In the genomic region with DNA sequence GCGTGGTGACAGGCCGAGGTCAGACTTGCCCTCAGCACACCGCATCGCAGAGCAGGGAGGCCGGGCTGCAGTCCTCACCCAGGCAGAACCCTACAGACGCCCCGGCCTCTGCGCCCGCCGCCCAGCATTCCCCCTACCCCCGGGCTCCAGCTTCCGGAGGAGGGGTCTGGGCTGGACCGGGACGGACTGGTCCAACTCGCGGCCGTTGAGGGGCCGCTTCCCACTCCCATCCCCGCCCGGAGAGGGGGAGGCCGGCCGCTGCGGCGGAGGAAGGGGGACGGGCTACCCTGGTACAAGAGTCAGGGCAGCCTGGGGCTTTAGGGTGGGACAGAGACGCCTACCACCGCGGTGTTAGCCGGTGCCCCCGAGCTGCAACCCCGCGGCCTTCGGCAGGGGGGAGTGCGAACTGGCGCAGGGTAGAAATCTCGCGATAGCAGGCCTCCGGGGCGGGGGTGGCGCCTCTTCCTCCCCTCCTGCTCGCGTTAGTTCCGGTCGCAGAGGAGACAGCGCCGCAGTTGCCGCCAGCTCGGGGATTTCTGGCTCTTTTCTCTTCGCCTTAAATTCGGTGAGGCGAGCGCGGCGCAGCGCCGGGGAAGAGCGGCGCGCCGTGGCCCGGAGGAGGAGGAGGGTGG, we compare ENCODE assay signal across 8 mouse cellular contexts. TPM values are rescaled to one million over a fixed set of nuclear protein-coding genes. Genes with fewer than 3 reads are reported as not detected.
A peak's percentile ranks its signal among the peaks of the same experiment; 100 is the strongest.
DNase-seq lines count a peak whose midpoint lies in the region; ATAC-seq and TF ChIP-seq lines count a peak whose summit lies in the region.

A gene (plus strand): TSS at position 247 of the 632 bp plus-strand sequence.

- no peak for TF ChIP-seq RAD21 in MEL (IDR thresholded peaks at IDR 0.05; ENCODE audit: low read depth, low read length)

- H3K27me3 ChIP-seq in MEL (ENCODE audit: control insufficient read depth in 1 of 2, insufficient read depth in 2 of 2, low read length in 2 of 2), result no peaks in the 10 kb centered on the region
- no peaks in the 10 kb centered on the region for H3K27me3 ChIP-seq in cerebellum, adult 2 months (ENCODE audit: control insufficient read depth, insufficient read depth, low read length)
- H3K27me3 ChIP-seq in forebrain, postnatal 0 days (ENCODE audit: insufficient read depth, low read length), result no peaks in the 10 kb centered on the region
- H3K27me3 ChIP-seq in lung, embryonic 15.5 days, result no peaks in the 10 kb centered on the region

- peak; percentile 64 to 80 for TF ChIP-seq POLR2A in MEL (IDR thresholded peaks at IDR 0.05; ENCODE audit: control insufficient read depth in 1 of 2, insufficient read depth in 1 of 2, low read depth in 1 of 2, low read length in 2 of 2, poor library complexity in 1 of 2)
- peak; percentile 66 for TF ChIP-seq POLR2A in cerebellum, adult 2 months (IDR thresholded peaks at IDR 0.05; ENCODE audit: borderline replicate concordance, insufficient read depth, low read length)

- H3K9me3 ChIP-seq in MEL (replicated peaks; ENCODE audit: insufficient read depth, low read length), result no peaks in the 10 kb centered on the region
- no peaks in the 10 kb centered on the region for H3K9me3 ChIP-seq in forebrain, postnatal 0 days (ENCODE audit: low read length)
- no peaks in the 10 kb centered on the region for H3K9me3 ChIP-seq in lung, embryonic 15.5 days

- no peak for TF ChIP-seq CTCF in MEL (IDR thresholded peaks at IDR 0.05 in 2 of 3, conservative IDR thresholded peaks at IDR 0.05 in 1 of 3; ENCODE audit: control insufficient read depth in 1 of 3, insufficient read depth in 1 of 3, low read depth in 2 of 3, low read length in 3 of 3, poor library complexity in 1 of 3, severe bottlenecking in 1 of 3)
- no peak for TF ChIP-seq CTCF in cerebellum, adult 2 months (IDR thresholded peaks at IDR 0.05; ENCODE audit: borderline replicate concordance, insufficient read depth, low read depth, low read length)
- TF ChIP-seq CTCF in forebrain, postnatal 0 days (IDR thresholded peaks at IDR 0.05; ENCODE audit: low read depth), result 0 out of 2 replicates have a peak, but pooled peaks have one; percentile 11

- WGBS in cerebellum, adult 2 months, result under 1% methylated on average over 60 of the region's 61 CpGs
- WGBS in forebrain, postnatal 0 days, result 3% methylated on average over 48 of the region's 61 CpGs
- under 1% methylated on average over 58 of the region's 61 CpGs for WGBS in lung, embryonic 15.5 days

- H3K4me3 ChIP-seq in MEL (ENCODE audit: control insufficient read depth in 1 of 2, insufficient read depth in 1 of 2, low read depth in 2 of 2, low read length in 2 of 2), result peak within 1 kb of the TSS; percentile 84 to 85
- H3K4me3 ChIP-seq in cerebellum, adult 2 months (replicated peaks; ENCODE audit: insufficient read depth, low read depth, low read length), result peak within 1 kb of the TSS; percentile 94
- H3K4me3 ChIP-seq in forebrain, postnatal 0 days (ENCODE audit: low read depth, low read length), result peak within 1 kb of the TSS; percentile 98
- H3K4me3 ChIP-seq in lung, embryonic 15.5 days, result peak within 1 kb of the TSS; percentile 98

- H3K4me2 ChIP-seq in forebrain, postnatal 0 days (ENCODE audit: low read depth), result peak within 1 kb of the TSS; percentile 73
- peak within 1 kb of the TSS; percentile 74 for H3K4me2 ChIP-seq in lung, embryonic 15.5 days

- H3K36me3 ChIP-seq in MEL (ENCODE audit: control insufficient read depth in 1 of 2, insufficient read depth in 2 of 2, low read length in 2 of 2), result peaks cover 23 to 31% of the 10 kb centered on the region in 2 experiments
- H3K36me3 ChIP-seq in forebrain, postnatal 0 days (ENCODE audit: insufficient read depth), result peaks cover 14% of the 10 kb centered on the region
- H3K36me3 ChIP-seq in lung, embryonic 15.5 days, result peaks cover 32% of the 10 kb centered on the region

- peak within 1 kb of the TSS; percentile 100 for H3K9ac ChIP-seq in MEL (ENCODE audit: control insufficient read depth, low read depth, low read length, poor library complexity, severe bottlenecking)
- H3K9ac ChIP-seq in forebrain, postnatal 0 days, result peak within 1 kb of the TSS; percentile 96
- H3K9ac ChIP-seq in lung, embryonic 15.5 days, result peak within 1 kb of the TSS; percentile 99

- peaks cover 11 to 13% of the 10 kb centered on the region in 2 experiments for H3K4me1 ChIP-seq in MEL (ENCODE audit: control insufficient read depth in 1 of 2, insufficient read depth in 2 of 2, low read length in 2 of 2)
- H3K4me1 ChIP-seq in cerebellum, adult 2 months (ENCODE audit: control insufficient read depth, insufficient read depth, low read length), result no peaks in the 10 kb centered on the region; the same call in 1 of the 2 replicates
- H3K4me1 ChIP-seq in forebrain, postnatal 0 days (ENCODE audit: insufficient read depth), result peaks cover 9% of the 10 kb centered on the region; the same call in 1 of the 2 replicates
- H3K4me1 ChIP-seq in lung, embryonic 15.5 days, result peaks cover 14% of the 10 kb centered on the region

- H3K27ac ChIP-seq in MEL (ENCODE audit: control insufficient read depth, low read depth, low read length), result peak within 1 kb of the TSS; percentile 91
- H3K27ac ChIP-seq in cerebellum, adult 2 months (ENCODE audit: insufficient read depth, low read length), result peak within 1 kb of the TSS; percentile 100
- peak within 1 kb of the TSS; percentile 100 for H3K27ac ChIP-seq in forebrain, postnatal 0 days (ENCODE audit: low read depth, low read length)
- peak within 1 kb of the TSS; percentile 98 for H3K27ac ChIP-seq in lung, embryonic 15.5 days

- DNase-seq in MEL (ENCODE audit: low read depth, low spot score), result peak; percentile 95
- peak; percentile 93 to 94 for DNase-seq in cerebellum, adult 2 months
- peak; percentile 96 for DNase-seq in forebrain, postnatal 0 days
- DNase-seq in heart, postnatal 4 days, result peak; percentile 96
- peak; percentile 80 to 91 for DNase-seq in layer of hippocampus, adult 8-10 months (ENCODE audit: low spot score in 2 of 2)
- DNase-seq in ovary, adult 18-20 months (ENCODE audit: low spot score), result peak; percentile 88
- peak; percentile 95 for DNase-seq in thymus, postnatal 0 days (ENCODE audit: low spot score)

- TF ChIP-seq EP300 in MEL (IDR thresholded peaks at IDR 0.05; ENCODE audit: low read depth in 1 of 2, low read length in 2 of 2), result no peak

- peak; percentile 97 for ATAC-seq in forebrain, postnatal 0 days
- ATAC-seq in lung, embryonic 15.5 days (ENCODE audit: borderline replicate concordance, extremely low read depth, low FRiP score, low TSS enrichment), result peak; percentile 98

- H3K79me2 ChIP-seq in MEL (ENCODE audit: control insufficient read depth, insufficient read depth, low read length, poor library complexity), result peaks cover 33% of the 10 kb centered on the region

TF ChIP-seq in MEL, 35 proteins besides CTCF, POLR2A, EP300 and RAD21:
- TF ChIP-seq TBP (IDR thresholded peaks at IDR 0.05; ENCODE audit: low read depth, low read length), result peak; percentile 73; the same call in 1 of the 2 replicates
- no peak for TF ChIP-seq BHLHE40 (IDR thresholded peaks at IDR 0.05; ENCODE audit: borderline replicate concordance, low read depth, low read length)
- TF ChIP-seq MXI1 (IDR thresholded peaks at IDR 0.05; ENCODE audit: low read depth, low read length), result no peak
- TF ChIP-seq TAL1 (IDR thresholded peaks at IDR 0.05; ENCODE audit: low read length), result no peak
- TF ChIP-seq SIN3A (IDR thresholded peaks at IDR 0.05; ENCODE audit: low read length), result peak; percentile 49
- 0 out of 2 replicates have a peak, but pooled peaks have one; percentile 15 for TF ChIP-seq NRF1 (IDR thresholded peaks at IDR 0.05; ENCODE audit: insufficient read depth, low read depth, low read length, poor library complexity, severe bottlenecking)
- TF ChIP-seq HCFC1 (IDR thresholded peaks at IDR 0.05; ENCODE audit: low read depth, low read length), result peak; percentile 81
- no peak for TF ChIP-seq POLR2AphosphoS5 (IDR thresholded peaks at IDR 0.05; ENCODE audit: borderline replicate concordance, low read depth, low read length)
- TF ChIP-seq ZMIZ1 (IDR thresholded peaks at IDR 0.05; ENCODE audit: low read depth, low read length), result 0 out of 2 replicates have a peak, but pooled peaks have one; percentile 44
- TF ChIP-seq TCF12 (IDR thresholded peaks at IDR 0.05; ENCODE audit: low read depth, low read length), result peak; percentile 61; the same call in 1 of the 2 replicates
- TF ChIP-seq NELFE (IDR thresholded peaks at IDR 0.05; ENCODE audit: low read depth, low read length), result peak; percentile 82
- peak; percentile 85 for TF ChIP-seq POLR2AphosphoS2 (IDR thresholded peaks at IDR 0.05; ENCODE audit: low read length)
- no peak for TF ChIP-seq MYB (IDR thresholded peaks at IDR 0.05; ENCODE audit: low read depth, low read length)
- peak; percentile 81 for TF ChIP-seq MAZ (IDR thresholded peaks at IDR 0.05; ENCODE audit: low read depth, low read length)
- no peak for TF ChIP-seq ZNF384 (IDR thresholded peaks at IDR 0.05; ENCODE audit: low read depth, low read length)
- no peak for TF ChIP-seq USF1 (IDR thresholded peaks at IDR 0.05; ENCODE audit: low read depth, low read length)
- peak; percentile 76 for TF ChIP-seq ELF1 (IDR thresholded peaks at IDR 0.05; ENCODE audit: low read depth, low read length)
- TF ChIP-seq ZKSCAN1 (IDR thresholded peaks at IDR 0.05; ENCODE audit: low read depth, low read length), result no peak
- peak; percentile 92 for TF ChIP-seq CHD2 (IDR thresholded peaks at IDR 0.05; ENCODE audit: low read length)
- no peak for TF ChIP-seq ZC3H11A (IDR thresholded peaks at IDR 0.05; ENCODE audit: low read depth, low read length)
- no peak for TF ChIP-seq UBTF (IDR thresholded peaks at IDR 0.05; ENCODE audit: borderline replicate concordance, insufficient read depth, low read depth, low read length)
- TF ChIP-seq JUND (IDR thresholded peaks at IDR 0.05; ENCODE audit: low read depth, low read length), result no peak
- no peak for TF ChIP-seq MEF2A (IDR thresholded peaks at IDR 0.05; ENCODE audit: extremely low read depth, insufficient replicate concordance, low read depth, low read length, poor library complexity, severe bottlenecking)
- no peak for TF ChIP-seq MAX (IDR thresholded peaks at IDR 0.05; ENCODE audit: low read length)

RNA-seq across cellular contexts. Expression of the gene that starts here (rescaled TPM):
- 199 and 221 TPM in 2 replicates for total RNA-seq in MEL (2012; rRNA removed)
- 100 to 1,000 TPM; 242 to 268 TPM for polyA plus RNA-seq in MEL (2012; ENCODE audit: insufficient read depth in 1 of 2, insufficient read length in 2 of 2, low read depth in 1 of 2, low replicate concordance in 2 of 2, missing spikeins in 1 of 2)
- 72.1 and 72.3 TPM in 2 replicates for polyA plus RNA-seq in cerebellum, adult 2 months (2012; rRNA removed)
- total RNA-seq in forebrain, postnatal 0 days (2014; rRNA removed), result 322 and 340 TPM in 2 replicates
- 344 and 354 TPM in 2 replicates for polyA plus RNA-seq in forebrain, postnatal 0 days (2015; fragmentation: Nextera tagmentation; extraction: Ambion mirVana)
- total RNA-seq in heart, postnatal 4 days (2021), result 100 to 1,000 TPM; 135 to 136 TPM
- total RNA-seq in layer of hippocampus, adult 8-10 months (2022), result 100 to 1,000 TPM; 104 to 124 (median 112) TPM
- polyA plus RNA-seq in lung, embryonic 15.5 days (2015; fragmentation: Nextera tagmentation; extraction: Ambion mirVana), result 343 and 360 TPM in 2 replicates
- polyA plus RNA-seq in thymus, postnatal 0 days (2015; fragmentation: Nextera tagmentation; extraction: Ambion mirVana), result 437 and 440 TPM in 2 replicates

Comparison
In these comparisons a context has a peak if more than half of its experiments do, and no peak if none do; other contexts are left out.
1. Peak in every context shown above with its lines: DNase-seq, ATAC-seq, H3K4me3 ChIP-seq and H3K27ac ChIP-seq.